Mouse (Mus musculus): Measurements from ENCODE around the gene Pnn.

GRCm38 (mm10) chr12:59086171-59086570, 19.5 kb downstream of the Pnn start:
- TF ChIP-seq MAX (IDR thresholded peaks at IDR 0.05; ENCODE audit: low read length) (no peak), MAZ (IDR thresholded peaks at IDR 0.05; ENCODE audit: low read depth, low read length) (no peak), TAL1 (IDR thresholded peaks at IDR 0.05; ENCODE audit: low read length) (no peak), CTCF (IDR thresholded peaks at IDR 0.05 in 2 of 3, conservative IDR thresholded peaks at IDR 0.05 in 1 of 3; ENCODE audit: control insufficient read depth in 1 of 3, insufficient read depth in 1 of 3, low read depth in 2 of 3, low read length in 3 of 3, poor library complexity in 1 of 3, severe bottlenecking in 1 of 3) (no peak), ZC3H11A (IDR thresholded peaks at IDR 0.05; ENCODE audit: low read depth, low read length) (no peak), TBP (IDR thresholded peaks at IDR 0.05; ENCODE audit: low read depth, low read length) (no peak), E2F4 (IDR thresholded peaks at IDR 0.05; ENCODE audit: borderline replicate concordance, low read depth, low read length) (no peak), POLR2A (IDR thresholded peaks at IDR 0.05; ENCODE audit: control insufficient read depth in 1 of 2, insufficient read depth in 1 of 2, low read depth in 1 of 2, low read length in 2 of 2, poor library complexity in 1 of 2) (no peak), MEF2A (IDR thresholded peaks at IDR 0.05; ENCODE audit: extremely low read depth, insufficient replicate concordance, low read depth, low read length, poor library complexity, severe bottlenecking) (no peak)

Measured in MEL (cell line).